Mouse (Mus musculus) G1E (cell line): ENCODE measurements around the gene Wwc1.

Experiments used
- CTCF ChIP-seq: IDR thresholded peaks from 2 replicates; pipeline ENCODE4 v1.5.1; 2012; ENCODE audit warnings: low read depth, low read length, inconsistent platforms, mixed read lengths
- GATA1 ChIP-seq: IDR thresholded peaks from 2 replicates; pipeline ENCODE4 v1.6.1; 2012; ENCODE audit warnings: borderline replicate concordance, low read length, inconsistent platforms, mixed read lengths
- GATA2 ChIP-seq: IDR thresholded peaks from 2 replicates; pipeline ENCODE4 v1.6.1; 2012; ENCODE audit warnings: low read depth, low read length, inconsistent platforms, borderline replicate concordance
- POLR2AphosphoS5 ChIP-seq: IDR thresholded peaks from 2 replicates; pipeline ENCODE4 v1.6.1; 2012; ENCODE audit warnings: low read depth, low read length, inconsistent platforms; ENCODE audit not compliant: insufficient replicate concordance
- TAL1 ChIP-seq: conservative IDR thresholded peaks from 2 replicates; pipeline ENCODE4 v1.6.1; 2012; ENCODE audit warnings: low read depth, low read length, inconsistent platforms, mixed read lengths

DNA sequence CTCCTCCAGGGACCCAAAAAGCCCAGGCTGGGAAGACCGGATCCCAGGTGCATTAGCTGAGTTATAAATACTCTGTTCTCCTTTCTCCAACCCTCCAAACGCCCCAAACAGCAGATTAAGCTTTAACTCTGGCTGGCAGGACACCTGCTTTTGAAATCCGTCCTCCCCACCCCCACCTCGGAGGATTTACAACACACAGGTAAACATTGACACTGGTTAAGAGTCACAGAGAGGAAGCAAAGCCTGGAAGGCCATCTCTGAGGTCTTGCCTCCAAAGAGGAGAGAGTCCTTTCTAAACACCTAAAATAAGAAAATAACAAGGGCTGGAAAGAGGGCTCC lies 28.6 kb downstream of the Wwc1 start:
- no peak for TF ChIP-seq TAL1
- TF ChIP-seq GATA1 = no peak
- no peak for TF ChIP-seq CTCF
- TF ChIP-seq POLR2AphosphoS5 = no peak
- TF ChIP-seq GATA2 = no peak
